Mouse (Mus musculus) cerebellum, adult 2 months (tissue): ENCODE measurements around the gene Galnt2. TPM values are rescaled to one million over a fixed set of nuclear protein-coding genes. Genes with fewer than 3 reads are reported as not detected.
A peak's percentile ranks its signal among the peaks of the same experiment; 100 is the strongest.

Source experiments
- DNase-seq, 2 experiments: peaks; one replicate each; pipeline ENCODE4 v3.0.0; 2021
- H3K27ac ChIP-seq: fragments of 200-500 bp; 2 replicates; pipeline ENCODE4 v1.5.1; 2012; ENCODE audit warnings: low read length, control low read depth, inconsistent platforms; ENCODE audit not compliant: insufficient read depth
- H3K27me3 ChIP-seq: fragments of 200-500 bp; 2 replicates; pipeline ENCODE4 v1.6.1; 2012; ENCODE audit warnings: inconsistent platforms, mild to moderate bottlenecking, low read length, moderate library complexity; ENCODE audit not compliant: control insufficient read depth, insufficient read depth
- H3K4me1 ChIP-seq: fragments of 200-500 bp; 2 replicates; pipeline ENCODE4 v1.6.1; 2011; ENCODE audit warnings: low read length; ENCODE audit not compliant: control insufficient read depth, insufficient read depth
- H3K4me3 ChIP-seq: fragments of 200-500 bp; replicated peaks from 2 replicates; pipeline ENCODE3; 2011; ENCODE audit warnings: mild to moderate bottlenecking, low read depth, low read length, control low read depth; ENCODE audit not compliant: insufficient read depth
- CTCF ChIP-seq: fragments of 200-500 bp; IDR thresholded peaks from 2 replicates; pipeline ENCODE4 v1.5.1; 2011; ENCODE audit warnings: low read depth, mild to moderate bottlenecking, control low read depth, low read length, moderate library complexity, borderline replicate concordance; ENCODE audit not compliant: insufficient read depth
- POLR2A ChIP-seq: fragments of 200-500 bp; IDR thresholded peaks from 2 replicates; pipeline ENCODE4 v1.6.1; 2011; ENCODE audit warnings: low read length, control low read depth, borderline replicate concordance; ENCODE audit not compliant: insufficient read depth
- WGBS: fragments of 180-500 bp; shearing (Covaris S2); methylation state at CpG from one replicate; pipeline ENCODE4 v1.1.7; 2018; 5-methylcytosine and 5-hydroxymethylcytosine counted together
- polyA plus RNA-seq: library from polyadenylated mRNA; depleted of rRNA; stranded (reverse); fragments of >200 nt; gene quantifications from 2 replicates; pipeline ENCODE4 v1.2.3, GENCODE M21; 2012

Gene Galnt2
- polyA plus RNA-seq, 1 experiment = 23.8 TPM

DNA sequence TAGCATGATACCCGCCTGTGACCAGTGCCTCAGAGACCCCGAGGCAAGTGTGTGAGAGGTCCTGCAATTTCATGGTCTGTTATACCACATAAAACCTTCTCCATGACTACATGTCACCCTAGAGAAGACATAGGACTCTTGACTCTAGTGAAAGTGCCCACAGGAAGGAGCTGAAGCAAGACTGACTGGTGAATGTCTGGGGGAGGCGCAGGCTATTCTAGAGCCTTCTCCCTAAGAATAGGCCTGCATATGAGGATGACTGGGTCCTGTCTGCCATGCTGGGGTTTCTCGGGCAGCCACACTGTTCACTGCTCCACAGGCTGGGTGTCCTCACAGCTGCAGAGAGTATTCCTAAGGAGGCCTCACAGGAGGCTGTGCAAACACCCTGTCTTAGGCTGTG is 73.0 kb downstream of the Galnt2 start:
- 73% methylated on average over 4 of the region's 4 CpGs for WGBS
- H3K27ac ChIP-seq = no peak overlapping the region
- DNase-seq = no peak
- peaks cover 68% of the 10 kb centered on the region for H3K4me1 ChIP-seq
- no peaks in the 10 kb centered on the region; the same call in 1 of the 2 replicates for H3K27me3 ChIP-seq
- no peak for TF ChIP-seq CTCF
- no peak for TF ChIP-seq POLR2A
- no peak overlapping the region for H3K4me3 ChIP-seq

DNA sequence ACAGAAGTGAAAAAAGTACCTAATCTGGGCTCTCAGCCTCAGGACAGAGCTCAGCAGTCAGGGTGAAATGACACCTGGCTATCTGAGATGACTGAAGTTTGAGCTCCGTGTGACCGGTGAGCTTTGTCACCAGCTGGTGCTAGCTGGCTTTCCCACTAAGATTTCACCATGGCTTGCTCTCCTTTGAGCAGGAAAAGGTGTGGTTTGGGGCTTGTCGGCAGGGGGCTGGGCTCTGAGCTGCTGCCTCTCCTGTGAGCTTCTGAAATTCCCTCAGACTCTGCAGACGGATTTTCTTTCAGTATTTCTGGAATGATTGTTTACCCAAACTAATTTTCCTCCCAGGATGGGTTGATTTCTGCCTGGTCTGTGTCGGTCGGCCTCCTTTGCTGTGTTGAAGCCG is 75.4 kb downstream of the Galnt2 start:
- H3K4me1 ChIP-seq = peaks cover 78% of the 10 kb centered on the region
- H3K4me3 ChIP-seq = no peak overlapping the region
- DNase-seq = no peak
- 42% methylated on average over 7 of the region's 7 CpGs for whole genome bisulfite sequencing
- TF ChIP-seq POLR2A (no peak), CTCF (no peak)
- no peaks in the 10 kb centered on the region; the same call in 1 of the 2 replicates for H3K27me3 ChIP-seq
- no peak overlapping the region for H3K27ac ChIP-seq

GRCm38 (mm10) chr8:124307700-124308099 is 76.5 kb downstream of the Galnt2 start:
- WGBS = 82% methylated on average over 10 of the region's 10 CpGs
- H3K4me1 ChIP-seq = peaks cover 78% of the 10 kb centered on the region
- H3K4me3 ChIP-seq = no peak overlapping the region
- no peak overlapping the region for H3K27ac ChIP-seq
- no peak for TF ChIP-seq POLR2A
- no peak for TF ChIP-seq CTCF
- H3K27me3 ChIP-seq = no peaks in the 10 kb centered on the region; the same call in 1 of the 2 replicates
- DNase-seq = no peak

DNA sequence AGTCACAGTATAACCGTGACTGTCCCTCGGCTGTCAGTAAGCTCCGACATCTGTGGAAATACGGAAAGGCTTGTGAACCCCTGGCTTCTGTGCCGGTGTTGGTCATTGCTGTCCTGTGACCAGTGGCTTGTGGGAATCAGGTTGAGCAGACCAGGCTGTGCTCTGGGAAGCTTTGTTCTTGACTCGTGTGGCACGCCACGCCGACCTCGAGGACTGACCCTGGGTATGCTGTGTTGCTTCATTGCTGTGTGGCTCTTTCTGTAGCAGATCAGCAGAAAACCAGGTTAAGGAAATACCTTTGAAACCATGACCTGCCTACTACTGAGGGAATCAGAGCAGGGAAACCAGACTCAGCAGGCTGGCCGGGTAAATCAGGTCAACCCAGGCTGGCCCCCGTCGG is 79.3 kb downstream of the Galnt2 start:
- Histone ChIP-seq H3K27me3 (no peaks in the 10 kb centered on the region), H3K4me1 (peaks cover 66% of the 10 kb centered on the region), H3K27ac (no peak overlapping the region), H3K4me3 (no peak overlapping the region)
- TF ChIP-seq CTCF = no peak
- TF ChIP-seq POLR2A = no peak
- no peak for DNase-seq
- 80% methylated on average over 13 of the region's 13 CpGs for WGBS

- WGBS = 86% methylated on average over 6 of the region's 6 CpGs
- H3K27ac ChIP-seq = no peak overlapping the region
- H3K4me1 ChIP-seq = peaks cover 67% of the 10 kb centered on the region
- TF ChIP-seq CTCF (no peak), POLR2A (no peak)
- H3K4me3 ChIP-seq = no peak overlapping the region
- no peak for DNase-seq
- H3K27me3 ChIP-seq = no peaks in the 10 kb centered on the region
Measured at GRCm38 (mm10) chr8:124311111-124311510, 79.9 kb downstream of the Galnt2 start.

GRCm38 (mm10) chr8:124311723-124312122 is 80.5 kb downstream of the Galnt2 start:
- WGBS = 28% methylated on average over 17 of the region's 17 CpGs
- Histone ChIP-seq H3K4me3 (no peak overlapping the region), H3K27me3 (no peaks in the 10 kb centered on the region), H3K4me1 (peaks cover 67% of the 10 kb centered on the region), H3K27ac (peak overlapping the region; percentile 6)
- DNase-seq = no peak
- TF ChIP-seq CTCF = no peak
- TF ChIP-seq POLR2A = no peak

- peaks cover 66% of the 10 kb centered on the region for H3K4me1 ChIP-seq
- H3K27me3 ChIP-seq = no peaks in the 10 kb centered on the region
- H3K27ac ChIP-seq = peak overlapping the region; percentile 6; the same call in 1 of the 2 replicates
- DNase-seq = peak; percentile 51 to 56
- WGBS = 27% methylated on average over 10 of the region's 10 CpGs
- TF ChIP-seq POLR2A (no peak), CTCF (no peak)
- H3K4me3 ChIP-seq = no peak overlapping the region
Measured at GRCm38 (mm10) chr8:124312228-124312627, 81.0 kb downstream of the Galnt2 start.

GRCm38 (mm10) chr8:124314803-124315202 is 83.6 kb downstream of the Galnt2 start:
- no peak overlapping the region for H3K27ac ChIP-seq

More at GRCm38 (mm10) chr8:124314803-124315202, 83.6 kb downstream of the Galnt2 start:
- H3K4me1 ChIP-seq = peaks cover 68% of the 10 kb centered on the region
- WGBS = 73% methylated on average over 10 of the region's 10 CpGs
- H3K27me3 ChIP-seq = no peaks in the 10 kb centered on the region
- no peak overlapping the region for H3K4me3 ChIP-seq
- TF ChIP-seq POLR2A = no peak
- peak; percentile 25; the same call in 1 of the 2 replicates for TF ChIP-seq CTCF
- DNase-seq = no peak
